Mouse (Mus musculus) fat pad, adult 2 months (tissue): Measurements from ENCODE around the gene Trpv1.
A peak's percentile ranks its signal among the peaks of the same experiment; 100 is the strongest.

Source experiments
- DNase-seq: peaks from one replicate; pipeline ENCODE4 v3.0.0-alpha.2; 2011; ENCODE audit warnings: low read depth, low spot score; ENCODE audit errors: extremely low read depth

Gene Trpv1

DNA sequence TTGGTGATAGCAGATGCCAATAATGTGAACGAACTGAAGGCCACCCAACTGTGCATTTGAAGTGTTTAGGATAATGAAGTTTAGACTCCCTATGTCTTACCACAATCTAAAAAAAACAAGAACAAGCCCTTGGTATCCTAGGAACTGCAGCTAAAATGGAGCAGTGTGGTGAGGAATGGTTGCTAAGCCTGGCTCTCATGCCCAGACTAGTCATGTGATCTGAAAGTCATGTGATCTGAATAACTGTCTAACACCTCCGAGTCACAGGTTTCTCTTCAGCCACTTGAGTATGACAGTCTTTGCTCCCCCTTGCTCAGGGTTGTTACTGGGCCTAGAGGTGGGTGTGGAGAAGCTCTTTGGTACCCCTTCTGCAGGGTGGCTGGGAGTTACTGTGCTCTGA lies 1.6 kb upstream of the Trpv1 start:
- no peak for DNase-seq

GRCm38 (mm10) chr11:73235990-73236701 lies 2.1 kb downstream of the Trpv1 start:
- peak; percentile 82 for DNase-seq

GRCm38 (mm10) chr11:73236731-73237130 lies 2.6 kb downstream of the Trpv1 start:
- DNase-seq, result no peak

DNA sequence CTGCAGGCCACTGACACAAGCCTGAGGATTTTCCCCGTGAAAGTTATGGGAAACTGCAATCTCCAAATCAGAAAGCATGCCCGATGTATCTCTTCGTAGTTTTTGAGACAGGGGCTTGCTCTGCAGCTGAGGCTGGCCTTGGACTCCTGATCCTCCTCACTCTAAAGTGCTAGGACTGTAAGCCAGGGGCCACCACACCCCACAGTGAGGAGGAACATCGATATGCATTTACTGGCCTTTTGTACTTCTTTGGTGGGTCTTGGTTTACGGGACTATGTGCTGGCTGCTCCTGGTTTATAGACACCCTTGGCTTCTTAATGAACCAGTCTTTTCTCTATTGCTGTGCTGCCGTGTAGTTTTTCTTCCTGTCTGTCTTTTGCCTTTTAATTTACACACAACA lies 8.1 kb downstream of the Trpv1 start:
- no peak for DNase-seq

DNA sequence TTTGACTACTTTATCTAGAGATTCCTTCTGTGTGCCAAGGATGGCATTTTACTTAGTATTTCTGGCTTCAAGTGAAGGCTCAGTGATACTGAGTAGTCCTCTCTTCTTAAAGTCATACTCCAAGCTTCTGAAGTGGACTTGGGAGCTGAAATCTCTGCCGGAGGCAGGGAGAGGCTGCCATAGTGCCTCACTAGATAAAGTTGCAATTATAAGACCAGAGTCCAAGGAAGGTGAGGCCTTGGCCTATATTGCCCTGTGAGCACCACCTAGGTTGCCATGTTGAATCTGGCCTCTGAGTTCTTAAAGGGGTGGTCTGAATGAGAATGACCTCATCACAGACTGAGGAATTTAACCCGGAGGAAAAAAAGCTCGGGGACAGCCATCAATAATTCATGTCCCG lies 8.7 kb downstream of the Trpv1 start:
- no peak for DNase-seq

- DNase-seq, result no peak
Observed at GRCm38 (mm10) chr11:73257362-73257945, 23.4 kb downstream of the Trpv1 start.

- DNase-seq, result peak; percentile 76
Observed at GRCm38 (mm10) chr11:73258664-73259063, 24.6 kb downstream of the Trpv1 start.

GRCm38 (mm10) chr11:73260457-73260856 lies 26.4 kb downstream of the Trpv1 start:
- peak; percentile 78 for DNase-seq

- no peak for DNase-seq
Observed at GRCm38 (mm10) chr11:73261385-73261784, 27.3 kb downstream of the Trpv1 start.

GRCm38 (mm10) chr11:73267267-73267666 lies 33.2 kb downstream of the Trpv1 start, which contains the start of gene Trpv3:
Trpv3 (plus strand) TSS chr11:73267388.
- no peak for DNase-seq

DNA sequence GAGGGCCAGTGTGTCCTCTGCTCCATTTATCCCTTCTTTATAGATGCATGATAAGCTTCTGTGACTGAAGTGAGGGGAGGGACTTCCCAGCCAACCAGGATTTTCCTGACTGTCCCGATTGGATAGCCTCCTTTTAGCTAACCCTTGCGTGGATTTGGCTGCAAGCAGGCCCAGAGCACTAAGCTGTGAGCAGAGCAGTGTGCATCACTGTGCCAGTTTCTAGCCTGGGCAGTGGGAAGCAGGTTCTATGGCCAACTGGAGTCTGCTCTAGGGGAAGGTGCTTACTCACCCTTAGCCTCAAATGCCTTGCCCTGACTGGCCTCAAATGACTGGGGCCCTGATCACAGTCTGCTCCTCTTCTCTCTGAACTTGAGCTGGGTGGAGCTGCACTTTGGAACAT lies 40.7 kb downstream of the Trpv1 start:
- DNase-seq, result no peak

DNA sequence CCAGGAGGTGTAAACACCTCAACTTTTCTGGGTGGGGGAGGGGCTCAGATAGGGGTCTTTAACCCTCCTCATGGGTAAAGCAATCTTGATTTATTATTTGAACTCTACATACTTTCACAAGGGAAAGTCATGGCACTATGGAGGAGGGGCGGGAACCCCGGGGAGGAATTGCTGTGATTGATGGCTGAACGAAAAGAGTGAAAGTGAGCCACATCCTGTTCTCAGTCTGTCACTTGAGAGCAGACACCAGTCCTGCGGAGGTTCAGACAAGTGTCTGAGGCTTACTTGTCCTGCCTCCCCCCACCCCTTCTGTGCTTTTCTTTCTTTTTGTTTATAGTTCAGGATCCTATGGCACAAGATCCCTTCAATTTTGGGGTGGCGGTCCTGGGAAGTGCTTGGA lies 46.6 kb downstream of the Trpv1 start:
- DNase-seq, result no peak

GRCm38 (mm10) chr11:73281528-73282027 lies 47.5 kb downstream of the Trpv1 start:
- DNase-seq, result no peak

GRCm38 (mm10) chr11:73283369-73283768 lies 49.3 kb downstream of the Trpv1 start:
- DNase-seq, result no peak

DNA sequence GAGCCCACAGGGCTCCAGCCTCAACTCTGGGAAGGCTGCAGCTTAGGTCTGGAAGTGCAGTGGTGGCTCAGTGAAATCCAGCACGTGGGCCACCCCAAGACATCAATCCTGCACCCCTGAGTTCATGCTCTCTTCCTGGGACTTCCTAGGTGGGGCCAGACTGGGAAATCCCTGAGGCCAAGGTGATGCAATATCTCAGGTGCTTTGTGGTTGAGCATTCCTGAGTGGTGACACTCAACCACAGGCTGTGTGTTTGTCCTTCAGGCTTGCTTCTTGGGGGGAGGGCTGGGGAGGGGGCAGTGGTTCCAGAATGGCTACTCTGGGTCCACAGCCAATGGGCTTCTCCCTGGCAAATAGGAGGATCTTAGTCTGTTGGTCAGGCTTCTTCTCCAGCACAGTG lies 49.8 kb downstream of the Trpv1 start:
- DNase-seq, result no peak

DNA sequence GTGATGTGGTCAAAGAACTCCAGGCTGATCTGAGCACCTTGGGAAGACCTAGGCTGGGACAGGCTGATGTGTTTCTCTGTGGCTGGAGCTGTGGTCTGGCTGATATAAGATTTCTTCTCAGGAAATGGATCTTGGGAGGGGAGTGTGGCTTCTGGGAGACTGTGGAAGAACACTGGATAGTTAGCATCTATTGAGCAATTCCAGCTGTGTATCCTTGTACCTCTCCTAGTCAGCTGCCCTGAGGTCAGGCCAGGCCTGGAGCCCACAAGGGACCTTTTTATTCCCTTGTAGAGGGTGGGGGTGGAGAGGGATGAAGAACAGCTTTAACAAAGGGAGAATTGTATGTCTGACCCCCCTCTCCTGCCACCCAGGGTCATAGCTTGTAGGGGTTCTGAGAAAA lies 50.3 kb downstream of the Trpv1 start:
- DNase-seq, result no peak

GRCm38 (mm10) chr11:73289621-73290020 lies 55.5 kb downstream of the Trpv1 start:
- no peak for DNase-seq

GRCm38 (mm10) chr11:73303123-73303522 lies 69.0 kb downstream of the Trpv1 start:
- DNase-seq, result no peak
